Mouse (Mus musculus) left cerebral cortex, adult 11 months (tissue): Measurements from ENCODE around the gene Gm4788.
"Not testable (repeated sequence)": the region's sequence is repeated elsewhere in the genome, so short reads cannot be mapped to it uniquely, and the experiment has no call there.

ENCODE experiments used
- DNase-seq: peaks from one replicate; pipeline ENCODE4 v3.0.0; 2022; ENCODE audit warnings: low spot score

Gene Gm4788

GRCm38 (mm10) chr1:139781143-139781542 lies at the start of gene Gm4788:
Gene Gm4788 (minus strand): TSS chr1:139781243.
- DNase-seq: no peak

GRCm38 (mm10) chr1:139808594-139808993 lies 27.6 kb upstream of the Gm4788 start:
- no peak for DNase-seq

DNA sequence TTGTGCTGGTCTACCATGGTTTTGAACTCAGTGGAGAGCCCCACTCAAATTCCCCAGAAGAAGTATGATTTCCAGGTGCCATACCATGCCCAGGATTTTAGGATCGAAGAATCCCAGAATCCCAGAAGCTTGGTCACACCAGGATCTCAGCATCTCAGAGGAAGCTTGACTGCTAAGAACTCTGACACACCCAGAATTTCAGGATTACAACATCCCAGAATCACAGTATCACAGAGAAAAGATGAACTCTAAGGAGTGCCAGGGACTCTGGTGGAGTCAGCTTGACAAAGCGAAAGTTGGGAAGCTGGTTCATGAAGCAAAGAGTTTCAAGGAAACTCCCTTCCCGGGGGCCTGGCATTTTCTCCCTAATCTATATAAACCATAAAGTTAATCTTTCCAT lies 11.1 kb downstream of the Gm4788 start:
- DNase-seq: not testable (repeated sequence)

- not testable (repeated sequence) for DNase-seq
Observed at GRCm38 (mm10) chr1:139716681-139717080, 64.4 kb downstream of the Gm4788 start.

- not testable (repeated sequence) for DNase-seq
Observed at GRCm38 (mm10) chr1:139716249-139716648, 64.8 kb downstream of the Gm4788 start.

- not testable (repeated sequence) for DNase-seq
Observed at GRCm38 (mm10) chr1:139649921-139650320, 131.1 kb downstream of the Gm4788 start.
